Mouse (Mus musculus) urinary bladder, postnatal 25 days (tissue): ENCODE results near the gene Snx21.
A peak's percentile ranks its signal among the peaks of the same experiment; 100 is the strongest.

Source experiments
- DNase-seq: peaks from one replicate; pipeline ENCODE4 v3.0.0; 2022; ENCODE audit warnings: low spot score

Gene Snx21

GRCm38 (mm10) chr2:164785481-164786387, at the start of gene Snx21:
TSS of gene Snx21 (plus strand) at chr2:164785823.
- DNase-seq = peak; percentile 72

DNA sequence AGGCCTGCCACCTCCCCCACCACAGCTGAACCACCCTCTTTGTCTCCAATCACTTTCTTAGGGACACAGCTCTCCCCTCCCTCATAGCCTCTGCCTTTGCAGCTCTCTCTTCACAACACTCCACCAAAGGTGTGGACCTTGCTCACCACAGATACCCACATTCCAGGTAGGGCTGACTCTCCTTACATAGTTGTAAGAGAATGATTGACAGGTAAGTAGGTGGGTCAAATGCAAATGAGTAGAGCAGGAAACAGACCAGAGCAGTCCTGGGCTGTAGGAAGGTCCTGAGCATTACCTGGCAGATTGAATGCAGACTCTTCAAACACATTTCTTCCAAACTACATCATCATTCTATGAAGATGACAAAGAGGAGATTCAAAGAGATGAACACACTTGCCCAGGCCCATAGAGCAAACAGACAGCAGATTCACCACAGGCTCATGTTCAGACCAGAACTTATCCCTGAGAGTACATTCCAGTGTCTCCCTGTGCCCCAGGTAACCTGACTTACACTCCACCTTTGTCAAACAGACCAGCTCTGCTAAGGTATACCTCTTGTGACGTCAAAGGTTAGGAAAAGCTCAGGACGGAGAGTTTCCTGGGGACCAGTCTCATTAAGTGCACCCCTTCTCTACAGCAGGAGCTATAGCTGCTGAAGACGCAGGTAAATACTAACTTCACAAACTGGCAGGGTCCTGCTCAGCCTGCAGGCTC, 48.1 kb upstream of the Snx21 start:
- DNase-seq = no peak

DNA sequence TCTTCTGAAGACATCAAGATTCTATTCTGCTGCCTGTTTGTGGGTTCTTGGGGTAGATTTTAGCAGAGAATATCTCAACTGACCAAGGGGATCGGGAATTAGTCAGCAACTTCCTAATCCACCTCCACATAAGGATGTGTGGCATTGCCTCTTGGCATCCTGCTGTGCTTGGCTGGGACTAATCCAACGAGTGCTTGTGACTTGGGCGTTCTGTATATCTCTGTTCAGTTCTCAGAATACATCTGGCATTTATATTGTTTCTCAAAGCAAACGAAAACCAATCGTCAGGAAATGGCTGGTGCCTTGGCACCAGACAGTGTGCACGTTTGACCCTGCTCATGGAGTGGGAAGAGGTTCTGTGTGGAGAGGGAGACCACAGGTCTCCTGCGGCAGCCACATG, 45.7 kb upstream of the Snx21 start:
- no peak for DNase-seq

DNA sequence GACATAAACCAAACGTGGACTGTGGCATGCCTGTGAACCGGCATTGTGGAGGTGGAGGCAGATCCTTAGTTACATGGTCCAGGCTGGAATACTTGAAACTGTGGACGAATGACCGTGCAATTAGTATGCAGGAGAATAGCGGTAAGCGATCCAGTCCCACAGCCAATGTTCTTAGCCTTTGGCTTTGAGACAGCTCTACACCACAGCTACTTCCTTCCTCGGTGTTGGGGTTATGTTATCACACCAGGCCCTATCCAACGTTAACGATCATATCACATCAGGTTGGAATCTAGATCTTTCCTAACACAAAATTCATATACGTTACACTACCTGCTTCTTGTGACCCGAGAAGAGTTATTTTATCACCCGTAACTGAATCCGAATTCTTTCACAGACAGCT, 40.6 kb upstream of the Snx21 start:
- no peak for DNase-seq

DNA sequence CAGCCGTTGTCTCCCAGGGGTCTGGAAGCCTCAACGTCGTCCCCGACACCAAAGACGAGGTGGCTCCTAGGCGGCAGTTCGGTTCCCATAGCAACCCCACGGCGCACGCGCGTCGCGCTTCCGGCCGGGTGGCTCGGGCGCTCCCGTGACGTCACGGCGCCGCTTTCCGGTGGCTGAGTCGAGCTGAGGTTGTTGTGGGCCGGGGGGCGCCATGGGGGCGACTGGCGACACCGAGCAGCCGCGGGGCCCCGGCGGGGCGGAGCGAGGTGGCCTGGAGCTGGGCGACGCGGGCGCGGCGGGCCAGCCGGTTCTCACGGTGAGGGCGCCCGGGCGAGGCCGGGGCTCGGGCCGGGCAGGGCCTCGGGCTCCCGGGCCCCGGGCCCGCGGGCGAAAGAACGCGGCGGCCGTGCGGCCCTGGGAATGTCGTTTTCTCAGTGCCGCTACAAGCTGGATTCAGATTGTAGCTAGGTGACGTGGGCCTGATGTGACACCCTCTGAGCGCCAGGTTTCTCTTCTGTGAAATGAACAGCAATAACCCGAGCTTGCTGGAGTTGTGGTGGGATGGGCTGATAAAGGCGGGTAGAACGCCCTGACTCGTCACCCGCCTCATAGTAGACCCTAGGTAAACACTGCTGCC, 39.7 kb upstream of the Snx21 start, which contains the start of the genes Wfdc3 and Dnttip1:
Gene Wfdc3, minus strand, starts transcription at position 89 of the 637 bp plus-strand sequence.
Gene Dnttip1, plus strand, starts transcription at position 141 of the 637 bp plus-strand sequence.
- DNase-seq = peak; percentile 96

GRCm38 (mm10) chr2:164746693-164747092, 38.9 kb upstream of the Snx21 start:
- DNase-seq = no peak

DNA sequence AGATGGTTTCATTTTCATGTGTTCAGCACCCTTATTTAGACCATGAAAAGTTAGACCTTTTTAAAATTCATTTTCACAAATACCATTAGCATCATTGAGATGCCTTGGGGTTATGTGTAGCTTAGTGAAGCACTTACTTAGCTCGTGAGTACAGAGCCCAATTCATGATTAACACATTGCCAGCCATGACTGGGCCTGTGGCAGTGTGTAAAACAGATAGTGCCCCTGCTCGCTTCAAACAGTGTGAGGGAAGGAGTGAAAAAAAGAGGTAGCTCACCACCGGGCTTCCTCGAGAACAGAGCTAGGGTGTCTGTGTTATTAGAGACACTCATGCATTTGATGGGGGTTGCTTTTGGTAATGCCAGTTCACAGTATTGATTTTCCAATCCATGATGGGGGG, 37.4 kb upstream of the Snx21 start:
- no peak for DNase-seq

GRCm38 (mm10) chr2:164748991-164749390, 36.6 kb upstream of the Snx21 start:
- DNase-seq = no peak

DNA sequence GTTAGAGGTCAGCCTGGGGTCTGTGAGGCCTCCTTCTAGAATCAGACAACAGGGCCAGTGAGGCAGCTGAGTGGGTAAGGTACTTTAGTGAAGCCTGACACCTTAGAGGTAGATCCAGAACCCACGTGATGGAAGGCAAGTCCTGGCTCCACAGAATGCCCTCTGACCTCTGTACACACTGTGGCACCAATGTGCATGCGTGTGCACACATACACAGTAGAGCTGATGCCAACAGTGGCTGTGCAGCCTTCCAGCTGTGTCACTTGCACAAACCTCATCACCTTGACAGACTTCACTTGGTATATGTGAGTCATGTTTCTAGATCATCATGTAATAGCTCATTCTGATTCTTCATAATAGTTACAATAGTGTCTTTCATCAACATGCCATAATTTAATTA, 33.2 kb upstream of the Snx21 start:
- DNase-seq = no peak

DNA sequence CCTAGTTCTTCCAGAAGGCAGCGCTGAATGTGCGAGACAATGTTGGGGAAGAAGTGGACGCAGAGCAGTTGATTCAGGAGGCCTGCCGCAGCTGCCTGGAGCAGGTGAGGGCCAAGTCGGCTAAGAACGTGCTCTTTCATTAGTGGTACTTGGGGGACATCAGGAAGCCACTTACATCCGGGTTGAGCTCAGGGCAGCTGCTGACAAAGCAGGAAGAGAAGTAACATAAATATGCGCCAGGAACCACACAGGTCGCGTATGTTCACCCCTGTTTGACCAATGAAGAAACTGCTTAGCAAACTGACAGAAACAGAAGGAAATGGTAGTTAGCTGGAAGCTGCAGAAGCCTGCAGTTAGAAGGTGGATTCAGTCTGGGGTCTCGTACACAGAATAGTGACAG, 31.5 kb upstream of the Snx21 start:
- no peak for DNase-seq

DNA sequence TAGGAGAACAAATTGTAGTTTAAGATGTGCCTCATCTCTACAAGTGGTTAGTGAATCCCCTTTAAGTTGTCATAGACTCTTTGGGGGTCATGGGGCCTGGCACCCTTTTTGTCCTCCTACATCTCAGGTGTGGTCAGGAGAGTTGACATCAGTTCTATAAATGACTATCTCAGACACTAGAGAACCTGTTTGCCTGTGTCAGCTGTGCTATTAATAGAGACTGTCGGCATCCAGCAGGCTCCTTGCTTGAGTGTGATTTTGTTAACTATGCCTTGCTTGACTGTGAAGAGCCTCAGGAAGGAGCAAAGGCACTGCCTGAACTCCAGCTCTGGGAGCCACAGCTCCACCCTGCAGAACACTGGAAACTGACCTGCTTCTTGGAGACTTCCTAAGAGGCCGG, 30.8 kb upstream of the Snx21 start:
- DNase-seq = no peak

- no peak for DNase-seq
Observed at GRCm38 (mm10) chr2:164757841-164758240, 27.8 kb upstream of the Snx21 start.

DNA sequence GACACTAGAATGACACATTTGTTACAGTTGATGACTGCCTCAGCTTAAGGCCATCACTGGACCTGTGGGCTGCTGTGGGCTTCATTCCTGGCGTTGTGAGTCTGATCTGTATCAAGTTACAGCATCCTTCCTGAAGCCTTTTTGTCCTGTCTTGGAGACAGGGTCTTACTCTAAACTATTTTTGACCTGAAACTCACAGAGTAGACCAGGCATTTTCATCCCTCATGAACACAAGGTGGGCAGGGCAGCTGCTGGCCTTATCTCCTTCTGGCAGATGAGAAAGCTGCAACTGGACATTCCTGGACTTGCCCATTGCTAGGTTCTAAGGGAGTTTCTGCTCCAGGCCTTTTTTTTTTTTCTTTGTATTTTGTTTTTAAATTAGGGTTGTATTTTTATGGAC, 26.9 kb upstream of the Snx21 start:
- DNase-seq = no peak

GRCm38 (mm10) chr2:164760059-164760833, 25.4 kb upstream of the Snx21 start:
- no peak for DNase-seq

DNA sequence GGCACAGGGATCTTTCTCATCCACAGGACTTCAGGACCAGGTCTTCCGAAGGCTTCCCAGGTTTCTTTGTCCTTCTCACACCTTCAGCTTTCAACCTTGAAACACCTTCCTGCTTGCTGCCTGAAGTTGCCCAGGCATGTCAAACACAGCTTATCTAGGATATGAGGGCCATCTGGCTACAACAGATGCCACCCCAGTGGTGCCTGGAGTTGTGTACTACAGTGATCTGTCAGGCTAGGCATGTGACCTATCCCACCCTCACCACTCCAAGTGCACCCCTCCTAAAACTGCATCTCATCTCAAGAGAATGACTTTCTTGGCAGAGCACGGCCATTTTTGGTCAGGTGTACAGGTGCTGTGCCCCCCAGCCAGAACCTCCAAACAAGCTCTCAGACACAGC, 24.1 kb upstream of the Snx21 start:
- no peak for DNase-seq

GRCm38 (mm10) chr2:164761971-164762370, 23.7 kb upstream of the Snx21 start:
- no peak for DNase-seq

GRCm38 (mm10) chr2:164762593-164762992, 23.0 kb upstream of the Snx21 start:
- DNase-seq = no peak

DNA sequence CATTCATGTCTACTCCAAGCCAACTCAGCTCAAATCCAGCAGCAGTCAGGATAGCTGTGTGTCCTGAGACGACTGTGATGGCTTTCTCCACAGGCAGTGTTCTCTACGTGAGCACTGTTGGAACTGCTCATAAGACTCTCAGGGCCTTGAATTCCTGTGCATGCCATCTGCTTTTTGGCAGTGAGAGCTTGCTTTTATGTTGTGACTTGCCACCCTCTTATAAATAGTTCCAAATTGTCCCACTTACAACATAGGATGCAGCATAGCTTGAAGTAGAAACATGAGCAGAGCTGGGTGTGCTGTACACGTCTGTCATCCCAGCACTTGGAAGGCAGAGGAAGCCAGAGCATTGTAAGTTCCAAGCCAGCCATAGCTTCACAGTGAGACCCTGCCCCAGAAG, 19.8 kb upstream of the Snx21 start:
- no peak for DNase-seq

- DNase-seq = no peak
Observed at GRCm38 (mm10) chr2:164767812-164768540, 17.6 kb upstream of the Snx21 start.

GRCm38 (mm10) chr2:164769258-164770037, 16.2 kb upstream of the Snx21 start, which contains the start of gene Ube2c:
TSS of gene Ube2c (plus strand) at chr2:164769898.
- DNase-seq = peak; percentile 92
